Mouse (Mus musculus): ENCODE measurements around the gene Tmem63b.
A peak's percentile ranks its signal among the peaks of the same experiment; 100 is the strongest.

Tmem63b gene

GRCm38 (mm10) chr17:45706796-45707195 lies 20.1 kb upstream of the Tmem63b start:
- no peak for DNase-seq (ENCODE audit: low spot score in 2 of 2)

GRCm38 (mm10) chr17:45703187-45703586 lies 16.5 kb upstream of the Tmem63b start:
- DNase-seq (ENCODE audit: low spot score in 2 of 2) = no peak

GRCm38 (mm10) chr17:45702254-45702653 lies 15.5 kb upstream of the Tmem63b start:
- no peak for DNase-seq (ENCODE audit: low spot score in 2 of 2)

- no peak for DNase-seq (ENCODE audit: low spot score in 2 of 2)
These were observed 14.5 kb upstream of the Tmem63b start for GRCm38 (mm10) chr17:45701236-45701591.

DNA sequence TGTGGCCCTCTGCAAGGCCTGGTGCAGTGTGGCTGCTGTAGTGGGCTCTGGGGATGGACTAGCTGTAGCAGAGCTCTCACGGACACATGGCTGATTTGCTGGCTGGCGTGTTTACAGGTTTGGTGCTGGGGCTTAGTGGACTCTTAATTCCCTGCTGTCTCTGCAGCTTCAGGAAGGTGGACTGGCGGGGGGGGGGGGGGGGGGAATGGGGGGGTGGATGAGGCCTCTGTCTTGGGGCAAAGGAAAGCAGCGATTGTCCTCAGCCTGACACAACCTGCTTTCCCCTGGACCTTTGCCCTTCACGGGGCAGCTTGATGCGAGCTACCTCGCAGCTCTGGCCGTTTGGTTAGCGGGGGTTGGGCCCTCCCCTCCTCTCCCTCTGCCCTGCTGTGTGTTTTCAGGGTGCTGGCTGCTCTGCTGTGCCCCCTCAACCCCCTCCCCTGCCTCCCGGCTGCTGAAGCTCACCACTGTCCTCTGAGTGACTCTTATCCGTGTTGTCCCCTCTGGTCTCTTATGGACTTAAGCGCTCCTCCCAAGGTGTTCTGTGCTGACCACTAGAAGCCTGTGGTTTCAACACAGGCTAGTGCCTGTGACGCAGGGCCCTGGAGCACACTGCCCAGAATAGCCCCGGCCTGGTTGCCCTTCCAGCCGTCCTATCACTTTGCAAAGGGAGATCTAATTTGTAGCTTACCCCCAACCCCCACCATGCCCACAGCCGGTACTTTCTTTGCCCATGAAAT lies 14.0 kb upstream of the Tmem63b start:
- peak; percentile 63 to 71 for DNase-seq (ENCODE audit: low spot score in 2 of 2)

DNA sequence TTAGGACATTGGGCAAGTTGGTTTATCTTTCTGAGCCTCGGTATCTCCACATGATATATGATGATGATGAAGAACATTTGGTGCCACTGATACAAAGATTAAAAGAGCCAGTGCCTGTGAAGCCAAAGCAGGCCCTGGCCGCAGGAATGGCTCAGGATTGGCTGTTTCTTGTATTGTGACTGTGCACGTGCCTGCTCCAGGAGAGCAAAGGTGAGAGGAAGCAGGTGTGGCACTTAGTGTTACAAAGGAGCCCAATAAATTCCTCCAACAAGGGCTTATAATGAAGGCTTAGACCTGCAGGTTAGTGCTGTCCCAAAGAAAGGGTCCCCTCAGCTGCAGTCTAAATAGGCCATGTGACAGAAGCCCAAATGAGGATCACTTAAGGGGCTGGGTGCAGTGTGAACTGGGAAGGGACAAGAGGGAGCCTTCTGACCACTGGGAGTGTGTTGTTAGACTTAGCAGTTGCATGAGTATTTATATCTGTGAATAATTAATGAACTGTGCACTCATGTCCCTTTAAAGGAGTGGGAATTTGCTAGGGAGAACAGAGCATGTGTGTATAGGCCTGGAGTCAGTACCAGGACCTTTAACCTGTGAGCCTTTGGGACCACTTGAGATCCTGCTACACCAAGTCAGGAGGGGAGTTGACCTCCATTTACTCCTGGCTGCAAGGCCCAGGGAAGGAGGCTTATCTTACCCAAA lies 12.5 kb upstream of the Tmem63b start:
- no peak for DNase-seq (ENCODE audit: low spot score in 2 of 2)

GRCm38 (mm10) chr17:45698368-45698767 lies 11.7 kb upstream of the Tmem63b start:
- DNase-seq (ENCODE audit: low spot score in 2 of 2) = no peak

DNA sequence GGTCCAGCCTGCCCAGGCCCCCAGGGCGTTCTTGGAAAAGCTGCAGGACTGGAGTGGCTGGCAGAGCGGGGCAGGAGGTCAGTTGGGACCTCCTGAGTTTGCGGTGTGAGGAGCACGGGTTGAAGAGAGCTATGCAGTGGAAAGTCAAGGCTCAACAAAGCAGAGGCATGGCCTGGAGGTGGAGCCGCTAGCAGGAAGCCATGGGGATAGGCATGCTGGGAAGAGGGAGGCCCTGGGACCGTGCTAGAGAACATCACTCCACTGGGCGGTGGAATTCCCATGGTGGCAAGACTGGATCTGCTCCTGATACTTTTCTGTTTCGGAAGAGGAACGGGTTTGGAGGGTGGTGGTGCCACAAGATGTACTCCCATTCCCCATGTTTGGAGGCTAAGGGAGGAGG lies 10.3 kb upstream of the Tmem63b start:
- no peak for DNase-seq (ENCODE audit: low spot score in 2 of 2)

GRCm38 (mm10) chr17:45695227-45696120 lies 8.8 kb upstream of the Tmem63b start:
- no peak for DNase-seq (ENCODE audit: low spot score in 2 of 2)

DNA sequence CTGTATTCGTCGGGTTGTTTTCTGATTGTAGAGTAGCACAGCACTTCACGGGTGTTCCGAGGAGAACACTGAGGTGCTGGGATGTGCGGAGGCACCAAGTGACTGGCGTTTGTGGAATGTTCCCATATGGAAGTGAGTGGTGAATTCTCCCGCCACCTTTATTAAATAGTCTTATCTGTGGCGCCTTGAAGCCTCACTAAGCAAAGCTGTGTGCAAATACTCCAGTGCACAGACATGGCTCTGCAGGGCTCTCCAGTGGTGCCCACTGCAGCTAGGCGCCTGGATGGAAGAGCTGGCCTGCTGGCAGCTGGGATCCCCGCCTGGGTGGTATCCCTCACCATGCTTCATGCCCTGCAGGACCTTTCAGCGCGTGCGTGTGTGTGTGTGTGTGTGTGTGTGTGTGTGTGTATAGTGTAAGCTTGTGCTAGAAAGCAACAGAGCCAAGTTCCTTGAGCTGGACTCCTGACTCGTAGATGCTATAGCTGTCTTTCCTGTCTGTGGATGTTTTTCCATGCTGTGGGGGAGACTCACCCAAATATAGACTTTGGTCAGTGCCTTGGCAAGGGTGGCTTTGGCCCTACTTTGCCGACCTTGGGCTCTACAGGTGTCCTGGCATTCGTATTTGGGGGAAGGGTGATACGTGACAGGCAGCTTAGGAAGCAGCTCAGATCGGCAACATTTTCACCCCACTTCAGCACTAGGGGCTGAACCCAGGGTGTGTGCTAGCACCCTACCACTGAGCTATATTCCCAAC lies 7.3 kb upstream of the Tmem63b start:
- peak; percentile 52 to 61 for DNase-seq (ENCODE audit: low spot score in 2 of 2)

GRCm38 (mm10) chr17:45692159-45692558 lies 5.5 kb upstream of the Tmem63b start:
- no peak for DNase-seq (ENCODE audit: low spot score in 2 of 2)

GRCm38 (mm10) chr17:45690044-45690443 lies 3.3 kb upstream of the Tmem63b start:
- no peak for DNase-seq (ENCODE audit: low spot score in 2 of 2)

GRCm38 (mm10) chr17:45689120-45689519 lies 2.4 kb upstream of the Tmem63b start:
- DNase-seq (ENCODE audit: low spot score in 2 of 2) = no peak

- peak; percentile 88 to 90 for DNase-seq (ENCODE audit: low spot score in 2 of 2)
These were observed 549 bp downstream of the Tmem63b start, which contains the start of gene Mrpl14 for GRCm38 (mm10) chr17:45686093-45686619. Mrpl14 (plus strand) TSS chr17:45686322.

GRCm38 (mm10) chr17:45685171-45686092 lies 1.3 kb downstream of the Tmem63b start:
- peak in 1 of 2 experiments; percentile 46 for DNase-seq (ENCODE audit: low spot score in 2 of 2)

- no peak for DNase-seq (ENCODE audit: low spot score in 2 of 2)
These were observed 2.0 kb downstream of the Tmem63b start for GRCm38 (mm10) chr17:45684667-45685131.

DNA sequence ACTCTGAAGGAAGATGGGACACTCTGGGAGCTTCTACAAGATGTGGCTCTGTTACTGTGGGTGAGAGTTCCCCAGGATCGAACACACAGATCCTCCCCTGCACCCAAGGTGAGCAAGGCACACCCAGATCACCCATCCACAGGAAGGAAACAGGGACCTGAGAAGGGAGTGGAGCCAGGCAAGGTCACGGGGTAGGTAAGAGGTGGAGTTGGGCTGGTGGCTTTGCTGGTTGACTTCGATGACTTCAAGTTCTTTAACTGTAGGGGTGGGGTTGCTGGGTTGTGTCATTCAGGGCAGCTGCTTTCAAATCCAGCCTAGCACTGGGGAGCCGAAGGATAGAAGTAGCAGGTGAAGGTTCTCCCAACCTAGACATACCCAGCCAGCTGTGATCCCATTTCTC lies 3.9 kb downstream of the Tmem63b start:
- DNase-seq (ENCODE audit: low spot score in 2 of 2) = no peak

GRCm38 (mm10) chr17:45681588-45681987 lies 5.1 kb downstream of the Tmem63b start:
- DNase-seq (ENCODE audit: low spot score in 2 of 2) = no peak

DNA sequence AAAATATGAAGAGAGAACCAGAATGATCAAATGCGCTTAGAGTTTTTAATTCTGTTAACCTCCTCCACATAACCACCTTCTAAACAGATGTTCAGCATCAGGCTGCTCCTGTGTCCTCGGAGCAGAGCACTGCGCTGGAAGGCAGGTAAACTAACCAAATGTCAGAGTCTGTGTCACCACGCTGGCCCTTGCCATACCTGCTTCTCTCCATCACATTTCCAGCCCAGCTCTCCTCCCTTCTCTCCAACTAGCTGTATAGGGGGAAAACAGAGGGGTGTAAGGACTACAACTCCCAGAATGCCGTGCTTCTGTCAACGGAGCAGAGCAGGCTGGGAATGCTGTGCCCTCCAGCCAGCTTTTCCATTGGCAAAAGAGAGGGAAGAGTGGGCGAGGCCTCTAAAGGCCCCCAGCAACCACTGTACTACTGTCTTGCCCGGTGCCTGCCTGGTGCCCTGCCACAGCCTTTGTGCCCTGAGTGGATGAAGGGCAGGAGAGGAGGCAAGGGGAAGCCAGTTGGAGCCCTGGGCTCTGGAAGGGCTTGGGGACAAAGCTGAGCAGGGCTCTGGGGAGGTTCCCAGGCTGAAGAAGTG lies 6.2 kb downstream of the Tmem63b start:
- peak; percentile 52 to 63 for DNase-seq (ENCODE audit: low spot score in 2 of 2)

DNA sequence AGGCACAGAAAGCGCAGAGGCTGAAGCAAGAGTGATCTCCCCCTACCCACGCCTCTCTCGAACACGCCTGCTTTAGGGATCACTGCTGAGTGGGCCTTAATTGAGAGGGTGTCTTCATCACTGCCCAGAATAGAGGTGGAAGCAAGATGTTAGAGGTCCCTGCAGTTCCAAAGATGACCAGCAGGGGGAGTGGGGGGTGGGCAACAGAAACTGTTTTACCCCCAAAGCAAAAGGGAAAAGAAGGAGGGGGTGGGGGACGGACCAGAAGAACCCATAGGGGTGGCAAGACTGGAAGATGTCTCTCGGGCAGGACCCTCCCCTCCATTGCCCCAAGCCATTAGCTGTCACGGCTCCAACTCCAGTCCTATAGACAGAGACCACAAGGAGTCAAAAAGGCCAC lies 8.6 kb downstream of the Tmem63b start:
- no peak for DNase-seq (ENCODE audit: low spot score in 2 of 2)
